Mouse (Mus musculus) common myeloid progenitor, adult 5-6 weeks (primary cell): ENCODE results near the gene Olfr460. TPM values are rescaled to one million over a fixed set of nuclear protein-coding genes. Genes with fewer than 3 reads are reported as not detected.
A peak's percentile ranks its signal among the peaks of the same experiment; 100 is the strongest.
"Not testable (repeated sequence)": the region's sequence is repeated elsewhere in the genome, so short reads cannot be mapped to it uniquely, and the experiment has no call there.

Experiments
- ATAC-seq: replicated peaks from 2 replicates; pipeline ENCODE4 v1.8.0; 2016; ENCODE audit warnings: low read depth, mild to moderate bottlenecking, moderate TSS enrichment, inconsistent platforms; ENCODE audit not compliant: poor library complexity, severe bottlenecking
- total RNA-seq: library from RNA; stranded (forward); fragments of 200-1000, 187-1606 nt; gene quantifications from 2 replicates; pipeline ENCODE4 v1.2.3, GENCODE M21; 2017

The Olfr460 gene
- not detected in 2 replicates for total RNA-seq

DNA sequence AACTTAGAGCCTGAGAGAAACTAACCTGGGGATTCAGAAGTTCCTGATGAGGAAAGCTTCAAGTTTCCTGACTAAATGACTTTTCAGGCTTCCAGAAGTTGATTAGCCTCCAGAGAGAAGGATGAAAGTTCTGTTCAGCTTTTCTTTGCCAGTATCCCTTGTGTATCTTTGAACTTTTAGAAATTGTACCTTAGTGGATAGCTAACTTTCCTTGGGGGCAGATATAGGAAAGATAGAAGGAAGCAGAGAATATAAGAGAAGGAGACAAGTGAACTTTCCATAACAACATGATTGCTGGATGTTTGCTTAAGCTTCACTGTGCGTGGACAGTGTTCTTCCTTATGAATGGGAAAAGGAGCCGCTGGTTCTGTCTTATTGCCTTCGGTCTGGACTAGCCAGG lies at the start of gene Olfr460:
Gene Olfr460 (plus strand): TSS at position 301 of the 400 bp plus-strand sequence.
- ATAC-seq: no peak

DNA sequence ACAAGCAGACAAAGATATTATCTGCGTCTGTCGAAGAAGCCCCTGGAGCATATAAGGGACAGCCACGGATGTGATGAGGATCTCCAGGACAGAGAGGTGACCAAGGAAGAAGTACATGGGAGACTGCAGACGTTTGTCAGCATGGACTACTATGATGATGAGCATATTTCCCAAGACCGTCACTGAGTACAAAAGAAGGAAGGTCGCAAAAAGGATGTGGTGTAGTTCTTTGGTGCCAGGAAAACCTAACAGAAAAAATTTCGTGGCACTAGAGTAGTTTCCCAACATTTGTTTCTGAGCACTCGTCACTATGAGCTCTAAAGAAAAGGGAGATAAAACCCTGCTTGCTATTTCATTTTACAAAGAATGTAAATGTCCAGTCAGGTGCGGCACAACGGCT lies 24.6 kb upstream of the Olfr460 start:
- 0 out of 2 replicates have a peak, but pooled peaks have one; percentile 32 for ATAC-seq

DNA sequence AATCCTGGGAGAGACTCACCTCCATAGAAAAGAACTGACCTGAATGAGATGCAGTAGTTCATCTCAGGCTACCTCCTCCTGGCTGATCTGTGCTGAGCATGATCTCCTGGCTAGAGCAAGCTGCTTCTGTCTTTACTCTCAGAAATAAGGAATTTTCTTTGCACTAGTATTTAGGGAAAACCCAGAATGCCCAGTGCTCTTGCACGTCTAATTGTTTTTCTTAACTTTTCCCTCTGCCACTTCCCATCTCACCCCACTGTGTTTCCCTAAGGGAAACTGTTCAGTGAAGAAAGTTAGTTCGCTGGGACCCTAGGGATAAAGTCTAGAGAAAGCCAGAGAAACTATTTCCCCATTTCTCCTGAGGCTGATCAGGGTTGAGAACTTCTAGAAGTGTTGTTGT lies 14.3 kb upstream of the Olfr460 start, which contains the start of gene Olfr461:
Gene Olfr461 (minus strand): TSS at position 101 of the 400 bp plus-strand sequence.
- no peak for ATAC-seq

DNA sequence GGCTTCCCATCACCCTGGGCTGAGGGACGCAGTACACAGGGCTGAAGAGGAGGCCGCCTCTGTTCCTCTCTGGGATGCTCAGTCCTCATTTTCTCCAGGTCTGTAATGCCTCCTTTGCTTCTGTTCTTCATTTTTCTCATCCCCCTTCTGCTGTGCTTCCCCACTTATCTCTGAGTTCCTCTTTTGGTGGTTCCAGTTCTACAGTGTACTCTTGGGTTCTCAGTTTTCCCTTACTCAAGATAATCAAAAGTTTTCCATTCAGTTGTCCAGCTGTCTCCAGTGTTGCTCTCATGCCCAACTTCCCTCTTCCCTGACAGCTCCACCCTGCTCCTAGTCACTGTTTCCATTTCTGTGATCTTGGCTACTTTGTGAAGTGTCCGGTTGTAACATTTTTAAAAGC lies 4.3 kb downstream of the Olfr460 start:
- peak; percentile 72 for ATAC-seq

DNA sequence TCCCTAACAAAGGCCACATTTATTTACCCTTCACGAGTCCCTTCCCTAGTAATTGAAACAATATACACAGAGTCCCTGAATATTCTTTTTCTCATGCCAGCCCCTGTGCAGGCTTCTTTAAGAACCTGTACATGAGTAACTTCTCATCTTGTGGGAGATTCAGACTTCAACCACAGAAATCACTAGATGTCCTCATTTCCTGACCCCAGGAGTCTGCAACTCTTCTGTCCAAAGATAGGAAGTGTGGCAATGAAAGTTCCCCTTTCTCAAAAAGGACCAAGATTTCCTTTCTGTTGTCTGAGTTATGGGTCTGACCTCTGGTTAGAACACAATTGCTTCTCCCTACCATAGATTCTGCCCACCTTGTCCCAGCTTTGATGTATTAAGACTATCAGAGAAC lies 7.0 kb downstream of the Olfr460 start:
- peak; percentile 85 for ATAC-seq

GRCm38 (mm10) chr6:40584336-40584735 lies 15.0 kb downstream of the Olfr460 start:
- ATAC-seq: peak; percentile 79

GRCm38 (mm10) chr6:40585645-40586044 lies 16.4 kb downstream of the Olfr460 start, which contains the start of gene Clec5a:
Clec5a (minus strand) TSS chr6:40585821.
- ATAC-seq: peak; percentile 59

DNA sequence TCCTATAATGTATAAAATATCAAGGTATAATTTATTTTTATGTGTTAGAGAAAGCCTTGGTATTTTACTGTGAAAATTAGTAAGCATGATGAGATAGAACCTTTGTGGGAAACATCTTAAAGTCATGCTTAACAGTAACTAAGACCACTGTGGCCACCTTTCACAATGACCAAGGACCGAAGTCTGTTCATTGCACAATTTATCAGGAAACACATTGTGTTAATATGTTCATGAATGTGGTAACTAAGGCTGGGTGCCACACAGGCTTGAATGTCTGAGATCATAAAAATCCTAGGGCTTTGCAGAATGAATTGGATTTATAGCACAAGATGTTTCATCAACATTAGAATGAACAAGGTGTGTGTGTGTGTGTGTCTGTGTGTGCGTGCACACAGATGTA lies 19.1 kb downstream of the Olfr460 start:
- peak; percentile 49 for ATAC-seq

DNA sequence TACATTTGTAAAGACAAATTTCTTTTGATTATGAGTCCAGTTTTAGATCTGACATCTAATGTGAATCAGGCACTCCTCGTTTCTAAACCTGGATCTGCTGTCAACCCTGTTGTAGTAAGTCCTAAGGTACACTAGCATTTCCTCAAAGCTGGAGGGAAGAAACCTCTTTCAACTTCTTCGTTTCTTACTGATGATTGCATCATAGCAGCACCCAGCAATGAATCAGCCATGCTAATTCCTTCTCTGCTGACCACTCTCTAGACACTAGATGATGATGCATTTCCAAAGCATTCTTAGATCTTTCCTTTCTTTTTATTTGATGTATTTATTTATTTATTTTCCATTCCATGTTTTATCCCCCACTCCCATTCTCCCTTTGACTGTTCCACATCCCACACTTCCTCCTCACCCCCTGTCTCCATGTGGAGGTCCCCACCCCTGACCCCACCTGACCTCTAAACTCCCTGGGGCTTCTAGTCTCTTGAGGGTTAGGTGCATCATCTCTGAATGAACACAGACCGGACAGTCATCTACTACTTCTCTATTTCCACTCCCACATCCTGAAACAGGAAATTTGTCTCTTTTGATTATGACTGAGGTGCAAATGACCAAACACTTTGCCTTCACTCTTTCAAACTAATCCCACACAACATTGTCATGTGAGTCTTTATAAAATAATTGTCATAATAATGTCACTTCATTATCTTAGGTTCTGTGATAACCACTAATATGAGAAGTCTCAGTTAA lies 25.7 kb downstream of the Olfr460 start:
- peak; percentile 91 for ATAC-seq

GRCm38 (mm10) chr6:40598546-40598945 lies 29.3 kb downstream of the Olfr460 start:
- not testable (repeated sequence) for ATAC-seq

DNA sequence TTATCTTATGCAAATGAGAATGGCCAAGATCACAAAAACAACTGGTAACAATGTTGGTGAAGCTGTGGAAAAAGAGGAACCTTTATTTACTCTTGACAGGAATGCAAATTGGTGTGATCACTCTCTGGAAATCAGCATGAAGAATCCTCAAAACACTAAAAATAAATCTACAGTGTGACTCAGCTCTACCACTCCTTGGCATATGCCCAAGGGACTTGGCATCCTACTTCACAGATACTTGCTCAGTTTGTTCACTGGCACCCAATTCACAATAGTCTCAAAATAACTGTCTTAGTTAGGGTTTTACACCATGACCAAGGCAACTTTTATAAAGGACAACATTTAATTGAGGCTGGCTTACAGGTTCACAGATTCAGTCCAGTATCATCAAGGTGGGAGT lies 38.1 kb downstream of the Olfr460 start:
- ATAC-seq: peak; percentile 25; the same call in 1 of the 2 replicates

- ATAC-seq: no peak
Measured at GRCm38 (mm10) chr6:40610244-40610643, 41.0 kb downstream of the Olfr460 start.

DNA sequence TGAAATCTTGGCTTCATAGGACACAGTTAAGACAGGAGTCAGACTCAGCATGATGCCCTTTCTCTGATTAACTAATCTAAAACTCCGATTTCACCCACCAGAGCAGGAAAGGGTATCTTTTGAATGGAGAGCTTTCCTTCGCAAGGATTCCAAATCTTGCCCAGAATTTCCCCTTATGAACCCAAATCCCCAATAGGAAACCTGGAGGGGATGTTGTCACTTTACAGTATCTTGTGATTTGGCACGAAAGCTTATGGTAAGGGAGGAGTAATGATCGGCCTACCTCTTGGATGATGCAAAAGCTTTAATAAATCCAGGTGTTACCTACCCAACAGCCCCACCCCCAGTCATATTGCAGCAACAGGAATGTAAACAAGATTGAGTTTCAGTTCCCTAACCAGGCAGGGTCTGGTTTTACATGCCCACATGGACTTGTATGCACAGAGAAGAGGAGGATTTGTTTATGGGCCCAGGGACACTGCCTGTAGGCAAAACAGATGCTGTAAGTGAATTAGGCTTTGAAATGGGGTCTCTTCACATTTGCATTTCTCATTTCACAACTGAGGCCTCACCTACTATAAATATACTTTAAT lies 44.1 kb downstream of the Olfr460 start, which contains the start of gene Tas2r138:
Gene Tas2r138 (minus strand): TSS at position 51 of the 593 bp plus-strand sequence.
- ATAC-seq: peak; percentile 45; the same call in 1 of the 2 replicates

GRCm38 (mm10) chr6:40617965-40618364 lies 48.7 kb downstream of the Olfr460 start:
- peak; percentile 83; the same call in 1 of the 2 replicates for ATAC-seq

Other genes starting within 250 kb of the Olfr460 start
- 44.6 and 56.2 TPM in 2 replicates for gene Agk, start 244.3 kb upstream of the Olfr460 start, total RNA-seq
- gene E330009J07Rik, start 133.4 kb upstream of the Olfr460 start, total RNA-seq: 4.1 and 6.6 TPM in 2 replicates
- gene Wee2, start 130.4 kb upstream of the Olfr460 start, total RNA-seq: not detected in 2 replicates
- gene Ssbp1, start 98.1 kb upstream of the Olfr460 start, total RNA-seq: 133 and 134 TPM in 2 replicates
- gene Tas2r137, start 78.3 kb upstream of the Olfr460 start, total RNA-seq: not detected in 2 replicates
- not detected in 2 replicates for gene Tas2r108, start 76.0 kb upstream of the Olfr460 start, total RNA-seq
- gene Prss37, start 50.0 kb upstream of the Olfr460 start, total RNA-seq: not detected in 2 replicates
- not detected in 2 replicates for gene Olfr461, start 14.4 kb upstream of the Olfr460 start, total RNA-seq
- 4.2 and 6.4 TPM in 2 replicates for gene Clec5a, start 16.3 kb downstream of the Olfr460 start, total RNA-seq
- gene Tas2r138, start 43.8 kb downstream of the Olfr460 start, total RNA-seq: not detected in 2 replicates
- 0.14 and 1.1 TPM in 2 replicates for gene Mgam, start 59.3 kb downstream of the Olfr460 start, total RNA-seq